Mouse (Mus musculus) bone marrow macrophage, adult 2 months (primary cell): ENCODE results near the gene H2afy.

ENCODE experiments used
- CTCF ChIP-seq: IDR thresholded peaks from 2 replicates; pipeline ENCODE4 v1.5.1; 2012; ENCODE audit warnings: low read depth, mild to moderate bottlenecking, low read length, moderate library complexity
- POLR2A ChIP-seq: IDR thresholded peaks from 2 replicates; pipeline ENCODE4 v1.6.1; 2012; ENCODE audit warnings: mild to moderate bottlenecking, low read depth, low read length, borderline replicate concordance

- TF ChIP-seq POLR2A (no peak), CTCF (no peak)
These were observed 13.1 kb downstream of the H2afy start for GRCm38 (mm10) chr13:56123075-56123474.
